Mouse (Mus musculus): ENCODE data around the gene Proca1.
A peak's percentile ranks its signal among the peaks of the same experiment; 100 is the strongest.

Gene Proca1

DNA sequence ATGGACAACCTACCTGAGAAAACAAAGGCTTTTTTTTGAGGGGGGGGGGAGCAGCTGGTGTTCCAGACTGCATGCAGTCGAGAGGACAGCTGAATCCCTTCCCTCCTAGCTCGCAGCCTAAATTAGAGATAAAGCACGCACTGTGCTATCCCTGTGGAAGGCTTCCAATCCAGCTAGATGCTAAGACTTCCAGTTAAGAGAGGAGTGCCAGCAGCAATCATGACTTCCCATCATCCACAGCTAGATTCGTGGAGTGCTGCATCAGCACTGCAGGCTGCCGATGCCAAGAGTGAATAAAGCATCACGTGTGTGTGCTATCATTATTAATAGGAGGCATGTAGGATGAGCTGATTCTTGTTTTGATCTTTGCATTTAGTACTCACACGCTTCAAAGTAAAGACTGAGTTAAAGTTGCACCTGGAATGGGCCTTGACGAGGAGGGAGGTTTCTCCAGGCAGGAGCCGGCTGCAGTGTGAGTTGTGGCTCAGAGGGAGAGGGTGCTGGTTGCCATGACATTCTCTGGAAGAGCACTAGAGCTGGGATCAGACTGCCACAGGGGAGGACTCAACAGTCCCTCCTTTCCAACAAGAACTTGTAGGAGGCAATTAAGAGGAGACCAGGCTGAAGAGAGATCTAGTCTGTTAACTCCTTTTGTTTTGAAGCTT, 47.1 kb downstream of the Proca1 start:
- no peak for DNase-seq

DNA sequence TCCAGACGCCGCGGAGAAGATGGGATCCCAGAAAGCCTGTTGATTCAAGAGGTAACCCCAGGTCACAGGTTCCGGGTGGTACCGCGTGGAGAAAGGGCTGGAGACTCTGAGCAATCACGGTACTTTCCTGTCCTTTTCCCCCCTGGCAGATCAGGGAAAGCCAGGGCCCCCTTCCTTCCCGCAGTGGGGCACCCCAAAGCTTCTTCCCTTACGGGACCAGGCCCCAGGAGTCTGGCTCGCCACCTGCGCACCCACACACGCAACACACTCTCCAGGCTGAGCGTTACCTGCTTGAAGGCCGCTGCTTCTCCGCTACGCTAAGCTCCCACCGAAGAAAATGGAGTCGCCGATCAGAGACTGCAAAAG, 52.1 kb downstream of the Proca1 start:
- DNase-seq = no peak

DNA sequence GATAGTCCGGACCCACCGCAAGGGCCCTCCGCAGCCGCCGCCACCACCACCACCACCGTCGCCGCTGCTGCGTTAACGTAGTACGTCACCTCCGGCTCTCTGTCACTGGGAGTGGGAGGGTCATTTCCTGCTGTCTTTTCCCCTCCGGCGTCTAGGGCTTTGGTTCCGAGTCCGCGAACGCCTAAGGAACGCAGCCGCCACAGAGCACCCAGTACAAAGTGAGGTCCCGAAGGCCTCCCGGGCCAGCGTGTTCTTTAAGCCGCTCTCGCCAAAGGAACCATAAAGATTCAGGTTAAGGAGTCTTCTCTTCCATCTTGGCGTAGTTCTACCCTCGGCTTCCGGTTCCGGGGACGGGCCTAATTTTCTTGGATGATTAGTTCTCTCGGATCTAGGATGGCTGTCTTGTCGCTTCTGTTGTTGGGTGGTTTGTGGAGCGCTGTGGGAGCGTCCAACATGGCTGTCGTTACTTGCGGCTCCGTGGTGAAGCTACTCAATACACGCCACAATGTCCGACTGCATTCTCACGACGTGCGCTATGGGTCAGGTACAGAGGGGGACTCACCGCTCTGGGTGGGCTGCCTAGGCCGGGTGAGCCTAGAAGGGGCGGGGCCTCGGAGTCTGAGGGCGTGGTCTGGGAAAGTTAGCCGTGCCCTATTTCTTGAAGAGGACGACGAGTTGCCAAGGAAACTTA, 52.6 kb downstream of the Proca1 start, which contains the start of the genes Sdf2 and Supt6:
TSS of gene Sdf2 (plus strand) at position 120 of the 691 bp plus-strand sequence.
TSS of gene Supt6 (minus strand) at position 361 of the 691 bp plus-strand sequence.
- peak; percentile 82 for DNase-seq

DNA sequence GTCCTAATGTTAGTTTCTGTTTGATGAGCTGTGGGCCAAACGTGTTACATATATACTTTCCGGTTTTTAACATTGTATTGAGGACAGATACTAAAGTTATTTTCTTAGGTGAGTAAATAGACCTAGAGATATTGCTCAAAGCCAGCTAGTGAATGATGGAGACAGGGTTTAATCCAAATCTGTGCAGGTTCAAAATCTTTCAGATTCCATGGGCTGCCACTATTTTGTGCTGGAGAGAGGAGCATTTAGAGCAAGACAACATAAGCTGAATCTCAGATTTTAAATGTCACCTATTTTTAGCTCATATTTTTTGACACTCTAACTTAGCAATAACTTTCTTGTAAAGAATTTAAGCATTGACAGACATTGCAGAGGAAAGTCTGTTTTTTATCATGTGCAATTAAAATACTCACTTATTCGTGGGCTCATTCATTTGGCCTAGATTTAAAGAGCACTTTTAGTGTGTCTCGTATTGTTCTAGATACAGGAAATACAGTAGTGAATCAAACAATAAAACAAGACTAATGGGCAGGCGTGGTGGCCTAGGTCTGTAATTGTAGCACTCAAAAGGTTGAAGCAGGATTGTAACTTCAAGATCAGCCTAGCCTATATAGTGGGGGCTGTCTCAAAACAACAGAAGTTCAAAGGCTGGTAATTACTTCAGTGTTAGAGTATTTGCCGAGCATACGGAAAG, 53.3 kb downstream of the Proca1 start:
- DNase-seq = no peak

DNA sequence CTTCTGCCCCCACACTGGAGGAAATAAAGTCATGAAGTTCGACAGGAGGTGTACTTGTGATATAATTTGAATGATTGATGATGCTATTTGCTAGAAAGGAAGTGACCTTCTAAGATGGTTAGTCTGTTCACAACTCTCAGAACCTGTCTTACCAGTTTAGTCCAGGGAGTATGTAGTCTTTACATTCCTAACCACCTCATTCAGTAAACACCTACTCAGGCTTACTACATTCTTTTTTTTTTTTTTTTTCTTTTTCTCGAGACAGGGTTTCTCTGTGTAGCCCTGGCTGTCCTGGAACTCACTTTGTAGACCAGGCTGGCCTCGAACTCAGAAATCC, 53.8 kb downstream of the Proca1 start:
- no peak for DNase-seq

DNA sequence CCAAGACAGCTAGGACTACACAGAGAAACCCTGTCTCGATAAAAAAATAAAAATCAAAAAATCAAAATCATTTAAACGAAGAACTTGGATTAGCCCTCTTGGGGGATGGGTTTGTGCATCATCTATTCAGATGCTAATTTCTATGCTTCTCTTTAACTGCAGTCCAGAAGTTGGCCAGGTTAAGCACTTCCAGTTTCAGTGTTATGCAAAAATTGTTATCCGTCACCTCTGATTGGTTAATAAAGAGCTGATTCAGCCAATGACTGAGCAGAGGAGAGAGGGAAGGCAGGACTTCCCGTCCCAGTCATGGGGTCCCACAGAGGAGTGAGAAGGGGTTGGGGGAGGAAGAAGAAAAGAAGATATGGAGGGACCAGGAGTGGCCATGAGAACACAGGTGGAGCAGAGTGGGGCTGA, 54.5 kb downstream of the Proca1 start:
- no peak for DNase-seq

Data from cerebellum, adult 9-11 months (tissue).